Mouse (Mus musculus) cerebellum, postnatal 25 days (tissue): Measurements from ENCODE around the gene Stk11.

Experiments
- DNase-seq, 2 experiments: peaks; one replicate each; pipeline ENCODE4 v3.0.0; 2021; ENCODE audit warnings: mixed read lengths in 2 of 2

The Stk11 gene

GRCm38 (mm10) chr10:80131316-80131951 lies 15.8 kb downstream of the Stk11 start:
- peak in 1 of 2 experiments; percentile 50 for DNase-seq

- peak; percentile 45 to 50 for DNase-seq
Observed at GRCm38 (mm10) chr10:80131952-80132350, 16.3 kb downstream of the Stk11 start.

- peak; percentile 46 to 66 for DNase-seq
Observed at GRCm38 (mm10) chr10:80133226-80133849, 17.7 kb downstream of the Stk11 start.

- DNase-seq, result peak in 1 of 2 experiments; percentile 49
Observed at GRCm38 (mm10) chr10:80134421-80134820, 18.8 kb downstream of the Stk11 start.

- peak in 1 of 2 experiments; percentile 29 for DNase-seq
Observed at GRCm38 (mm10) chr10:80135161-80135560, 19.6 kb downstream of the Stk11 start.

GRCm38 (mm10) chr10:80135641-80136040 lies 20.0 kb downstream of the Stk11 start:
- no peak for DNase-seq

- peak in 1 of 2 experiments; percentile 46 for DNase-seq
Observed at GRCm38 (mm10) chr10:80136179-80136951, 20.8 kb downstream of the Stk11 start.

- peak; percentile 53 to 72 for DNase-seq
Observed at GRCm38 (mm10) chr10:80136952-80137625, 21.5 kb downstream of the Stk11 start.

GRCm38 (mm10) chr10:80137626-80138552 lies 22.3 kb downstream of the Stk11 start:
- peak; percentile 66 for DNase-seq

GRCm38 (mm10) chr10:80138553-80139438 lies 23.2 kb downstream of the Stk11 start, which contains the start of gene Atp5d:
Atp5d (plus strand) TSS chr10:80138632.
- DNase-seq, result peak; percentile 86 to 90

- DNase-seq, result no peak
Observed at GRCm38 (mm10) chr10:80139439-80139775, 23.8 kb downstream of the Stk11 start.

GRCm38 (mm10) chr10:80139975-80140665 lies 24.5 kb downstream of the Stk11 start:
- DNase-seq, result no peak

- peak in 1 of 2 experiments; percentile 45 for DNase-seq
Observed at GRCm38 (mm10) chr10:80140666-80141035, 25.0 kb downstream of the Stk11 start, which contains the start of gene Cbarp. Cbarp (minus strand) TSS chr10:80140835.

GRCm38 (mm10) chr10:80141243-80141642 lies 25.6 kb downstream of the Stk11 start:
- peak; percentile 97 to 99 for DNase-seq

- DNase-seq, result peak; percentile 93 to 96
Observed at GRCm38 (mm10) chr10:80141786-80142529, 26.4 kb downstream of the Stk11 start.

GRCm38 (mm10) chr10:80142530-80142925 lies 26.9 kb downstream of the Stk11 start:
- DNase-seq, result no peak

GRCm38 (mm10) chr10:80143664-80144063 lies 28.1 kb downstream of the Stk11 start:
- DNase-seq, result no peak

GRCm38 (mm10) chr10:80144159-80144558 lies 28.6 kb downstream of the Stk11 start:
- no peak for DNase-seq
